Mouse (Mus musculus): Measurements from ENCODE around the gene Vwf. TPM values are rescaled to one million over a fixed set of nuclear protein-coding genes. Genes with fewer than 3 reads are reported as not detected.

Vwf gene
- polyA plus RNA-seq, 1 experiment: 7.6 TPM

DNA sequence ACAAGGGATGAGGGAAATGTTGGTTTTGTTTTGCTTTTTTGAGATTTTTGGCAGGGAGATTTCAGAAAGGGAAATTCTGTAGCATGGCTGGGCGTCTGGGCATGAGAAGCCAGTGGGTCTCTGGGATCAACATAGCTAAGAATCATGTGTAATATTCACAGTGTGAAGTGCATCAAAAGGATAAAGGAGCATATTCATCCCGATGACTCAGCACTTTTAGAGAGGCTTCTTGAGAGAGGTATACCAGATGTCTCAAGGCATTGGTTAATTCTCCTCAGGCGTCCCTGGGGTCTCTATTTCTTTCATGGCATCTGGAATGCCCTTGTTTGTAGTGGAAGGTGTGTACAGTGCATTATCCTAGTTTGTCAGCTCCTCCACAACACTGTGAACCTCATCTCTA, 125.3 kb downstream of the Vwf start:
- H3K4me1 ChIP-seq (ENCODE audit: control insufficient read depth, insufficient read depth, insufficient read length, low read length): no peaks in the 10 kb centered on the region
- H3K27ac ChIP-seq (replicated peaks; ENCODE audit: low read depth, low read length): no peak overlapping the region
- H3K4me3 ChIP-seq (ENCODE audit: insufficient read depth, low read depth, low read length): no peak overlapping the region

DNA sequence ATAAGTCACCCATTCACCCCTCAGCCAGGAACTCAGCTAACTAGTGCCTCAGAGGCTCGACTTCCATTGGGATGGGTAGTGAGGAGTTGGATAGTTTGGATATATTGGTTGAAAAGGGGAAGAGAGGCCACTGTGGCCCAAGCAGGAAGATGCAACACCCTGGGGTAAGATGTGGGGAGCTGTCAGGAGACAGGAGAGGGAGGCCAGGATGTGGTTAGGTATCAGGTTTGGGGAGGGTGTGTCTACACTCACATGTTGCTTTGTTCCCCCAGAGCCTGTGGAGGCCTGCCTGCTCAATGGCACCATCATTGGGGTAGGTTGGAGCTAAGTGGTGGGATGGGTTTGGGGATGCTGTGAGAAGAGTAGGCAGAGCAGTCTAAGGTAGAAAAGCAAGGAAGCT, 131.9 kb downstream of the Vwf start:
- H3K4me3 ChIP-seq (ENCODE audit: insufficient read depth, low read depth, low read length): no peak overlapping the region
- H3K27ac ChIP-seq (replicated peaks; ENCODE audit: low read depth, low read length): no peak overlapping the region

GRCm38 (mm10) chr6:125680613-125681012, 134.0 kb downstream of the Vwf start:
- no peak overlapping the region for H3K4me3 ChIP-seq (ENCODE audit: insufficient read depth, low read depth, low read length)
- no peaks in the 10 kb centered on the region for H3K4me1 ChIP-seq (ENCODE audit: control insufficient read depth, insufficient read depth, insufficient read length, low read length)
- H3K27ac ChIP-seq (replicated peaks; ENCODE audit: low read depth, low read length): no peak overlapping the region

More for the DNA sequence above, 131.9 kb downstream of the Vwf start:
- H3K4me1 ChIP-seq (ENCODE audit: control insufficient read depth, insufficient read depth, insufficient read length, low read length): no peaks in the 10 kb centered on the region

DNA sequence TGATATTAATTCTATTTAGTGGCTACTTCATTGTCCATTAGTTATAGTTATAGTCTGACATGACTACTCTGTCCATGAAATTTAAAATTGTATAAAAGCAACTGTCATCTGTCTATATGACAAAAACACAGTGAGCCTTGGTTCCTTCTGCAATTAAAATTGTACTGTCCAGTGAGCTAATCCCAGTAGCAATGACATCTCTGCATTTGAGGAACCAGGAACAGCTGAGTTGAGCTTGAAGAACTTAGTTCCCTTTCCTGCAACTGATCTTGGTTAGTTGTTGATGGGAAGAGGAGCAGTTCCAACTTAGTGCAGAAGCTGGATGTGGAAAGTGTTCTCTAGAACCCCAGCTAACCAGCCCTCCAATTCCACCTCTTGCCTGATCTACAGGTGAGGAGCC, 138.8 kb downstream of the Vwf start:
- Histone ChIP-seq H3K27ac (replicated peaks; ENCODE audit: low read depth, low read length) (no peak overlapping the region), H3K4me3 (ENCODE audit: insufficient read depth, low read depth, low read length) (no peak overlapping the region), H3K4me1 (ENCODE audit: control insufficient read depth, insufficient read depth, insufficient read length, low read length) (no peaks in the 10 kb centered on the region)

DNA sequence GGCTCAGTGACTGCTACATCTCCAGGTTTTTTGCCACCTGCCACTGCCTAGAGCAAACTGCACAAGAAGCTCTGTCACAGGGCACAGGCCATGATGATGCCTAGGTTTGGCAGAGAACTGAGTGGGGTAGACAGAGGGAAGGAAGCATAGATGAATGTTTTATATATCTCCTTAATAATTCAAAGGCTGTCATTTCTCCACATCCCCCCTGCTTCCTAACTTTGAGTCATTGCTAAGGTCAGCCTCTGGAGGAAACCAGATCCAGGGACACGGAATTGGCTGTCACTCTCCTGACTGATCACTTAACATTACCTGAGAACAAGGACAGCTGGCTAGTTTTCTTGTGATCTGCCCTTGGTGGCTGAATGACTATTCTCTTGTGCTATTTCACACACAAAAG, 141.4 kb downstream of the Vwf start:
- H3K27ac ChIP-seq (replicated peaks; ENCODE audit: low read depth, low read length): no peak overlapping the region
- H3K4me1 ChIP-seq (ENCODE audit: control insufficient read depth, insufficient read depth, insufficient read length, low read length): no peaks in the 10 kb centered on the region
- no peak overlapping the region for H3K4me3 ChIP-seq (ENCODE audit: insufficient read depth, low read depth, low read length)

- Histone ChIP-seq H3K4me3 (ENCODE audit: insufficient read depth, low read depth, low read length) (no peak within 1 kb of the TSS), H3K27ac (replicated peaks; ENCODE audit: low read depth, low read length) (no peak within 1 kb of the TSS), H3K4me1 (ENCODE audit: control insufficient read depth, insufficient read depth, insufficient read length, low read length) (no peaks in the 10 kb centered on the region)
Measured at GRCm38 (mm10) chr6:125690057-125690703, 143.6 kb downstream of the Vwf start, which contains the start of gene Ano2. Ano2 (plus strand) TSS chr6:125690419.

- no peak overlapping the region for H3K27ac ChIP-seq (replicated peaks; ENCODE audit: low read depth, low read length)
- no peaks in the 10 kb centered on the region for H3K4me1 ChIP-seq (ENCODE audit: control insufficient read depth, insufficient read depth, insufficient read length, low read length)
- H3K4me3 ChIP-seq (ENCODE audit: insufficient read depth, low read depth, low read length): no peak overlapping the region
Measured at GRCm38 (mm10) chr6:125701146-125701545, 154.6 kb downstream of the Vwf start.

DNA sequence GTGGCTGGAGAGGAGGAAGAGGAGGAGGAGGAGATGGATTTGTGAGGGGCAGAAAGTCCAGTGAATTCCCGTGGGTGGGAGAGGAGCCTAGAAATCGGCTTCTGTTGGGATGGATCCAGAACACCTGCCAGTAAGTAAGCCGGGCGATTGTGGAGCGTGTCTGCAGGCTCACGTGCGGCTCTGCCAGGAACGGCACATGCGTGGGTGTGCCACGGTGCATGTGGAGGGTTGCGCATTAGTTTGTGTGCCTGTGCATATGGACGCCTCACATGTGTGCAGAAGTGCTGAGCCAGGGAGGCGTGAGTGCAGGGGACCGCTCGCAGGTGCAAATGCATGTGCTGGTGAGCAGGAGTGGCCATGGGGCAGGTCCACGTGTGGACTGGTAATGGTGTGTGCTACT, 164.7 kb downstream of the Vwf start:
- H3K4me3 ChIP-seq (ENCODE audit: insufficient read depth, low read depth, low read length): no peak overlapping the region
- H3K27ac ChIP-seq (replicated peaks; ENCODE audit: low read depth, low read length): no peak overlapping the region
- H3K4me1 ChIP-seq (ENCODE audit: control insufficient read depth, insufficient read depth, insufficient read length, low read length): no peaks in the 10 kb centered on the region

GRCm38 (mm10) chr6:125726408-125726807, 179.8 kb downstream of the Vwf start:
- Histone ChIP-seq H3K27ac (replicated peaks; ENCODE audit: low read depth, low read length) (no peak overlapping the region), H3K4me1 (ENCODE audit: control insufficient read depth, insufficient read depth, insufficient read length, low read length) (no peaks in the 10 kb centered on the region), H3K4me3 (ENCODE audit: insufficient read depth, low read depth, low read length) (no peak overlapping the region)

GRCm38 (mm10) chr6:125727484-125727911, 180.9 kb downstream of the Vwf start:
- no peak overlapping the region for H3K4me3 ChIP-seq (ENCODE audit: insufficient read depth, low read depth, low read length)
- H3K27ac ChIP-seq (replicated peaks; ENCODE audit: low read depth, low read length): no peak overlapping the region
- H3K4me1 ChIP-seq (ENCODE audit: control insufficient read depth, insufficient read depth, insufficient read length, low read length): no peaks in the 10 kb centered on the region

DNA sequence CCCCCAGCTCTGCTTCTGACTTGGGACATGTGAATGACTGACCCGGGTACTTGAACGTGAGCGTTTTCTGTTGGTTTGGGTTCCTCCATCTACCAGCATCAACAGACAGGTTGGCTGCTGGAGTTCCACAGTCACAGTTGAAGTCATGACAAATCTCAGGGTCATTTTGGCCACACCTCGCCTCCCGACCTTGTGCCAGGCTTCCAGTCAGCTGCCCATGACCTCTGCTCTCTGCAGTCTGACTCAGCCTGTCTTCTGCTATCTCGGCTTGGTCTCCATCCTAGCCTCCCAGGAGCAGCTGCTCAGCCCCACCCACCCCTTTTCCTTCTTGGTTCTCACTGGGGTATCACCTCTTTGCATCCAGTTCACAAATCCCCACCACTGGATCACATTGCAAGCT, 182.9 kb downstream of the Vwf start:
- Histone ChIP-seq H3K4me1 (ENCODE audit: control insufficient read depth, insufficient read depth, insufficient read length, low read length) (no peaks in the 10 kb centered on the region), H3K27ac (replicated peaks; ENCODE audit: low read depth, low read length) (no peak overlapping the region), H3K4me3 (ENCODE audit: insufficient read depth, low read depth, low read length) (no peak overlapping the region)

DNA sequence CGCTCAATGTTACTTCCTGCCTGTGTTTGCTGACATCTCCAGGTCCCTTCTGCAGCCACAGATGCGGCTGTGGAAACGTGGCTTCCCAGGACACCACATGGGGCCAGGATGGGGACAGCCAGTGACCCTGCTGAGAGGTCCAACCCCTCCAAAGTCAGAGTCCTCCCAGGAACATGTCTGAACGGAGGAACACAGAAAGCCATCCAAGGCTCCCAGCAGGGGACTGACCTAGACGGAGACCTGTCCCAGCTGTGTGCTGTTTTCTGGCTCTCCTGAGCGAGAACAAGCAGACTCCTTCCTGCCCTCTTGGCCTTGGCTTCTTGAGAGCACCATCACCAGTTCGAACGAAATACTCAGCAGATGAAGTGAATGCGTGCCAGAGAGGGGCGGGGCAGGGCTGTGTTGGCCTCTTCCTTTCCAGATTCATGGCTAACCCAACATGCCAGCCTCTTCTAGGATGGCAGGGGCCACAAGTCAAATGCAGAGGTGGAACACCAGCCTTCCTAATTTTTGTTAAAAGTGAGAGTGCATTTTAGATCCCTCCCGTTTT, 183.5 kb downstream of the Vwf start:
- Histone ChIP-seq H3K4me1 (ENCODE audit: control insufficient read depth, insufficient read depth, insufficient read length, low read length) (no peaks in the 10 kb centered on the region), H3K27ac (replicated peaks; ENCODE audit: low read depth, low read length) (no peak overlapping the region), H3K4me3 (ENCODE audit: insufficient read depth, low read depth, low read length) (no peak overlapping the region)

Other genes starting within 250 kb of the Vwf start
- 30.9 and 34.5 TPM in 2 replicates for gene Ltbr, start 232.9 kb upstream of the Vwf start, polyA plus RNA-seq (2012; ENCODE audit: insufficient read depth, insufficient read length, missing spikeins)
- gene Scnn1a, start 226.1 kb upstream of the Vwf start, polyA plus RNA-seq (2012; ENCODE audit: insufficient read depth, insufficient read length, missing spikeins): 0.88 and 1.1 TPM in 2 replicates
- 52.3 and 69.7 TPM in 2 replicates for gene Tnfrsf1a, start 197.4 kb upstream of the Vwf start, polyA plus RNA-seq (2012; ENCODE audit: insufficient read depth, insufficient read length, missing spikeins)
- gene Plekhg6, start 166.0 kb upstream of the Vwf start, polyA plus RNA-seq (2012; ENCODE audit: insufficient read depth, insufficient read length, missing spikeins): 0.33 TPM in 1 of 2 replicates, not detected in the other
- gene Cd9, start 52.0 kb upstream of the Vwf start, polyA plus RNA-seq (2012; ENCODE audit: insufficient read depth, insufficient read length, missing spikeins): 13.5 and 22.6 TPM in 2 replicates
- gene Ano2, start 143.6 kb downstream of the Vwf start, polyA plus RNA-seq (2012; ENCODE audit: insufficient read depth, insufficient read length, missing spikeins): not detected in 2 replicates

Data from brown adipose tissue, adult 24 weeks (tissue).